Mouse (Mus musculus): ENCODE measurements around the gene Cabp1.

Cabp1 gene

GRCm38 (mm10) chr5:115210380-115210779, 16.2 kb upstream of the Cabp1 start:
- DNase-seq (ENCODE audit: low read depth, low spot score): no peak

DNA sequence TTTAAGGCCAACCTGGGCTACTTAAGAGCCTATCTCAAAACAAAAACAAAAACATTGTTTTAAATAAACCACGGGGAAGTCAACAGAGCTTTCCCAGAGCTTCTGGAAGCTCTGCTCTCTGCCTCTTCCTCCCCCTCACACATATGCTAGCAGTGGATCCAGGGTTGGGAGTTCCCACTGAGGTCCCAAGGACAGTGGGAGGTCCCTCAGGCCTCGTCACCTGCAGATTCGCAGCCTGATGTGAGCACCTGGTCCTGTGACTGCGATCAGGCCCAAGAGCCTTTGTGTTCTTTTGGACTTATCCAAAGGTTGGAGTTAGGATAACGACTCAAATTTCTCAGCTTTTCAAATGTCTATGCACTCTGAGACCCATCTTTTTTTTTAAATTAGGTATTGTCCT, 14.4 kb upstream of the Cabp1 start:
- no peak for DNase-seq (ENCODE audit: low read depth, low spot score)

- no peak for DNase-seq (ENCODE audit: low read depth, low spot score)
Observed at GRCm38 (mm10) chr5:115207892-115208291, 13.7 kb upstream of the Cabp1 start.

- no peak for DNase-seq (ENCODE audit: low read depth, low spot score)
Observed at GRCm38 (mm10) chr5:115207244-115207643, 13.1 kb upstream of the Cabp1 start.

- DNase-seq (ENCODE audit: low read depth, low spot score): no peak
Observed at GRCm38 (mm10) chr5:115204562-115205311, 10.6 kb upstream of the Cabp1 start.

DNA sequence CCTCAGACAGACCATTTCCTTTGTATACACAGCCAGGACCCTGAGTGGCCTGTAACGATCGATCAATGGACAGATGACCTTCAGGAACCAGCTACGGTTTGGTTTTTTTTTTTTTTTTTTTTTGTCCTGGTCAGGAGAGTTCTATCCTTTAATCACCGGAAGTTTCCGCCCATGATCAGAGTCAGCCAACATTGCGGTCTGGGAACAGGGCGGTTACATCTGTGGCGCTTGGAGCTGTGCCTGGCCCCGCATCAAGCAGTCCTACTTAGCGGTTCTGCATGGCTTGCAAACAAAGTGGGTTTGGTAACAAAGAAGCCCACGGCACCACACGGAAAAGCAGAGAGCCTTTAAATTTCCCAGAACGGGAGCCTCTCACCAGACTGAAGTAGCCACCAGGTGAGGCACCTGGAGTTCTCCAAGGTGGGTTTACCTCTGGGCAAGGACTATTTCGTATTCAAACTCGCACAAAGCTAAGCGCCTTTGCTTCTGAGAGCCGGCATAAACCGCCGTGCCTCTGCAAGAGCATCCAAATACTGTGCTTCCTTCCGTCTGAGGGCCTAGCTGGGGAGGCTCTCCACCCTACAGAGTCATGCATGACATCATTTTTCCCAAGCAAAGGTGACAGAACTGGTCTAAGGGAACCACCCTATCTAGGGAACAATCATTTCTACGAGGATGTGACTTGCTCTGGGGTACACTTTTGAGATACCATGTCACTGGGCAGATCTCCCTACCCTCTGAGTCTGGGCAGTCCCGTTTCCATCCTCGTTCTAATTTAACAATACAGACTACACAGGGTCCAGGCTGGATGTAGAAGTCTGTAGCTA, 9.8 kb upstream of the Cabp1 start:
- no peak for DNase-seq (ENCODE audit: low read depth, low spot score)

- DNase-seq (ENCODE audit: low read depth, low spot score): no peak
Observed at GRCm38 (mm10) chr5:115194626-115195221, 543 bp upstream of the Cabp1 start.

DNA sequence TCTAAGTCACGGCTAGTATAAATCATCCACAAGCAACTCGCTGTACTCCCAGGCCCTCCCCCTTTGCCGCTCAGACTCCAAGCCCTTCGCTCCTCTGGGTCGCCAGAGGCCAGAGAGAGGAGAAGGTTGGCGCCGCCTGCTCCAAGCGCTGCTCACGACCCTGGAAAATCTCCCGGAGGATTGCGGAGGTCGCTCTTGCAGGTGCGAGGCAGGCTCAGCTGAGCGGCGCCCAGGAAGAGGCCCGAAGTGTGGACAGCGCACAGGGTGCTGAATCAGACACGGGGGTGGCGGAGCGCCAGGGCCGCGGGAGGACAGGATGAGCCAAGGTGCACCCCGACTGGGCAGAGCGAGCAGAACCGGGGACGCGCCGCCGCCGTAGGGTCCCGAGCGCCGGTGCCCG, 955 bp downstream of the Cabp1 start:
- no peak for DNase-seq (ENCODE audit: low read depth, low spot score)

GRCm38 (mm10) chr5:115192828-115193195, 1.4 kb downstream of the Cabp1 start:
- no peak for DNase-seq (ENCODE audit: low read depth, low spot score)

GRCm38 (mm10) chr5:115191880-115192827, 2.0 kb downstream of the Cabp1 start:
- no peak for DNase-seq (ENCODE audit: low read depth, low spot score)

GRCm38 (mm10) chr5:115190081-115190480, 4.1 kb downstream of the Cabp1 start:
- DNase-seq (ENCODE audit: low read depth, low spot score): no peak

DNA sequence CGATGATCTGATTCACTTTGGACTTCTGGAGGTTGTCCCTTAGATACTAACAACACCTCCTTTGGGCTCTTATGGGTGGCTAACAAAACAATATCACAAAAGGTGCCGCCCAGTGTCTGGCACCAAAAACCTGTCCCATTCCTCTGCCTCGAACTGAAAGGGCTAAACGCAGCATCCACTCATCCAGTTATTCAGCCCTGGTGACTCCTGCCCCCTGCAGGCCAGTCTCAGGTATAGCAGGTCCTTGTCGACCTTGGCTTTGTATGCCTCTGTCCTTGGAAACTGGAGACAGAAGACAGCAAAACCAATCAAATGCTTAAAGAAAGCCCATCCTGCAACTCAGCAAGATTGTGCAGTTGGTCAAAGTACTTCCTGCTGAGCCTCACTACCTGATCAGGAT, 5.4 kb downstream of the Cabp1 start:
- DNase-seq (ENCODE audit: low read depth, low spot score): no peak

GRCm38 (mm10) chr5:115187188-115188131, 6.7 kb downstream of the Cabp1 start:
- DNase-seq (ENCODE audit: low read depth, low spot score): peak; percentile 82

DNA sequence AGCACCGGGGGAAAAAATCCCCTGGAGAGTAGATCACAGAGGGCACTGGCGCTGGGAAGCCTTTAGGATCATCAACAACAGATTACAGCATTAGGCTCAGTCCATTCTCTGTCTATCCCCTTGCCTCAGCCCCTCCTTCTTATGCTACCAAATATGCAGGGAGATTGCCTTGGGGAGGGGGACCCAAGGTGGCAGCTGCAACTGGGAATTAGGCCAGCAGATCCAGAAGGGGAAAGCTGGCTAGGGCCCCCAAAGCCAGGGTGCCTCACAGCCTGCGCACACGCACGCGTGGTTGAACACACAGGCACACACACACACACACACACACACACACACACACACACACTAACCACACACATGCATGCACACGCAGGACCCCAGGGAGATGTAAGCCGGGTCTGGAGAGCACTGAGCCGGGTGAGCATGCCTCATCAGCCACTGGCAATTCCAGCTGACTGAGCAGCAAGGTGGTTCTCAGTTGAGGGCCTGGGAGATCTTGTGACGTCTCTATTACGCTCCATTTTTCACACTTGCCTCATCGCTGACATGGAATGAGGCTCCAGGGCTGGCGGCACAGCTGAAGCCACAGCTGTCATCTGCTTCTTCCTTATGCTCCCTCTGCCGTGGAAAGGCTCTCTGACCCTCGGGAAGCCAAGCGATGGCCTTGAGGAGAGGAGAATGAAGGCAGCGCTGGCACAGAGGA, 7.7 kb downstream of the Cabp1 start:
- no peak for DNase-seq (ENCODE audit: low read depth, low spot score)

DNA sequence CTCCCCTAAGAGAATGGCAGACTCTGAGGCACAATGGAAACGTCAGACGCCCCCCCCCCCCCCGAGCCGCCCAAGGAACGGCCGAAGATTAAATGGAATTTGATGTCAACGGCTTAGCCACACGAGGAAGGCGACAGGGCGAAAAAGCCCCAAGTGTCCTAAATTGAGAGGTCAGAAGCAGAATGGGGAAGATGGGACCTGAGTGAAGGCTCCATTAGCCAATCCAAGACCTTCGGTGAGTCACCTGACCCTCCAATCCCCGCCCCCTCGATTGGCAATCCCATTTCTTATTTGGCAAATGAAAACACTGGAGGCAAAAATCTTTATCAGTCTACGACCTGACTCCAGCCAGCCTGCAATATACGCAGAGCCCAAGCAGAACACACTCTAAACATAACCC, 9.5 kb downstream of the Cabp1 start:
- no peak for DNase-seq (ENCODE audit: low read depth, low spot score)

DNA sequence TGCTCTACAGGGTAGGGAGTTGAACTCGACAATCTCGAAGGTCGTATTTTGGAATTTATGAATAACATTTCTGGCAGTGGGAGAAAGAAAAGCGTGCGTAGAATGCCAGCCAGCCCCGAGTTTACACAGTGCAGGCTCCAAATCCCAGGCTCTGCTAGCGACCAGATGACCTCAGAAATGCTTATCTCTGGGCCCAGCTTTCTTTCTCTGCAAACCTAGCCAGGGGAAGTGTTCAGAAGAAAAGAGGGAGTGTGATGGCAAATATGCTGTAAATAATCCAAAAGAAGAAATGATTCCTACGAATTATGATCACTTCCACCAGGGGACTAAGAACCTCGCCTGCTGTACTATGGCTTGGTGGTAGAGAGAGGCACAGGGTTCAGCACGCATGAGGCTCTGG, 10.7 kb downstream of the Cabp1 start:
- DNase-seq (ENCODE audit: low read depth, low spot score): no peak

GRCm38 (mm10) chr5:115182925-115183324, 11.3 kb downstream of the Cabp1 start:
- no peak for DNase-seq (ENCODE audit: low read depth, low spot score)

- DNase-seq (ENCODE audit: low read depth, low spot score): no peak
Observed at GRCm38 (mm10) chr5:115181248-115181940, 12.8 kb downstream of the Cabp1 start.

GRCm38 (mm10) chr5:115179596-115179995, 14.6 kb downstream of the Cabp1 start:
- DNase-seq (ENCODE audit: low read depth, low spot score): no peak

Data from embryo, embryonic 11.5 days (tissue).